Mouse (Mus musculus) erythroblast, embryonic 14.5 days (primary cell): Measurements from ENCODE around the gene Mtrex.

ENCODE experiments used
- GATA1 ChIP-seq: IDR thresholded peaks from 2 replicates; pipeline ENCODE4 v1.6.1; 2012; ENCODE audit warnings: low read length, inconsistent platforms, mixed read lengths
- TAL1 ChIP-seq: IDR thresholded peaks from 3 replicates; pipeline ENCODE4 v1.6.1; 2012; ENCODE audit warnings: low read length, inconsistent platforms, mixed read lengths

DNA sequence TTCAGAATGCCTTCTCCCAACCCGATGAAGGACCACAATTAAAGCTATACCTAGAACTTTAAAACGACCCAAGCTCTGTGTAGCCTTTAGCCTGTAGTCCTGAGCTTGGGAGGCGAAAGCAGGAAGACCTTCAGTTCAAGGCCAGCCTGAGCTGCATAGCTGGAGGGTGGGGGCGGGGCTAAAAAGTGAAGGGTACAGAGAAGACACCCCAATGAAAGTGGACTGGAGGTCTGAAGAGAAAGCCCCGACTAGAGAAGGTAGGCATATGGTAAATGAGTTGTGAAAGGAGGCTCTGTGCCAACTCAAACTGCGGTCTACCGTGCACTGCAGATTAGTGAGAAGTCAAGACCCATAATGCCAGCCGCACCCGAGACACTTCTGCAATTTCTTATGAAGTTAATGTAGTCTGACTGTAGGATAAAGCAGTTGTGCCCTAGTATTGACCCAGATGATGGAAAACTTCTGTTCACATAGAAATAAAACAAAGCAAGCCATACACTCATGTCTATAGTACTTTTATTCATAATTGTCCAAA, 89.5 kb downstream of the Mtrex start:
- TF ChIP-seq GATA1 (no peak), TAL1 (no peak)
